Mouse (Mus musculus) liver, embryonic 12.5 days (tissue): ENCODE results near the gene Rac3. TPM values are rescaled to one million over a fixed set of nuclear protein-coding genes. Genes with fewer than 3 reads are reported as not detected.
"Not testable (repeated sequence)": the region's sequence is repeated elsewhere in the genome, so short reads cannot be mapped to it uniquely, and the experiment has no call there.

Experiments used
- ATAC-seq: fragments of 200-750 bp; cut with Nextera tagmentation; 2 replicates; pipeline ENCODE4 v1.8.0; 2017; ENCODE audit warnings: moderate number of reproducible peaks, mild to moderate bottlenecking, moderate library complexity
- H3K27ac ChIP-seq: fragments of 300-500 bp; sonication (generic); 2 replicates; pipeline ENCODE4 v1.5.1; 2016; ENCODE audit warnings: mild to moderate bottlenecking
- H3K27me3 ChIP-seq: fragments of 300-500 bp; sonication (generic); replicated peaks from 2 replicates; pipeline ENCODE4 v1.6.1; 2016; ENCODE audit warnings: mild to moderate bottlenecking, moderate library complexity
- H3K36me3 ChIP-seq: fragments of 300-500 bp; sonication (generic); 2 replicates; pipeline ENCODE4 v1.6.1; 2016; ENCODE audit warnings: mild to moderate bottlenecking, moderate library complexity
- H3K4me1 ChIP-seq: fragments of 300-500 bp; sonication (generic); 2 replicates; pipeline ENCODE4 v1.6.1; 2016
- H3K4me2 ChIP-seq: fragments of 300-500 bp; sonication (generic); 2 replicates; pipeline ENCODE4 v1.6.1; 2016; ENCODE audit warnings: mild to moderate bottlenecking, moderate library complexity
- H3K4me3 ChIP-seq: fragments of 300-500 bp; sonication (generic); 2 replicates; pipeline ENCODE4 v1.5.1; 2016; ENCODE audit warnings: mild to moderate bottlenecking, moderate library complexity
- H3K9ac ChIP-seq: fragments of 300-500 bp; sonication (generic); 2 replicates; pipeline ENCODE4 v1.6.1; 2016; ENCODE audit warnings: mild to moderate bottlenecking, moderate library complexity
- H3K9me3 ChIP-seq: fragments of 300-500 bp; sonication (generic); replicated peaks from 2 replicates; pipeline ENCODE4 v1.6.1; 2016; ENCODE audit warnings: mild to moderate bottlenecking, moderate library complexity
- WGBS: fragments of 180-500 bp; shearing (Covaris S2); methylation state at CpG from one replicate; pipeline ENCODE4 v1.1.7; 2016; ENCODE audit not compliant: insufficient replicate concordance; 5-methylcytosine and 5-hydroxymethylcytosine counted together
- polyA plus RNA-seq: library from polyadenylated mRNA; unstranded; fragments of >200 nt; fragmentation: Nextera tagmentation; extraction: Ambion mirVana; gene quantifications from 2 replicates; pipeline ENCODE4 v1.2.1, GENCODE M21; 2016

Rac3 gene
- polyA plus RNA-seq, 1 experiment from 2014 or later = 3.1 TPM

GRCm38 (mm10) chr11:120763121-120763999, 42.1 kb downstream of the Rac3 start:
- H3K4me1 ChIP-seq, H3K36me3 ChIP-seq, H3K9ac ChIP-seq, H3K4me2 ChIP-seq, H3K4me3 ChIP-seq, H3K27ac ChIP-seq: not testable (repeated sequence)
- 14% methylated on average over 10 of the region's 23 CpGs for WGBS
- ATAC-seq = peak; percentile 51; the same call in 1 of the 2 replicates
- H3K9me3 ChIP-seq = peaks cover 15% of the 10 kb centered on the region
- peaks cover 56% of the 10 kb centered on the region for H3K27me3 ChIP-seq

DNA sequence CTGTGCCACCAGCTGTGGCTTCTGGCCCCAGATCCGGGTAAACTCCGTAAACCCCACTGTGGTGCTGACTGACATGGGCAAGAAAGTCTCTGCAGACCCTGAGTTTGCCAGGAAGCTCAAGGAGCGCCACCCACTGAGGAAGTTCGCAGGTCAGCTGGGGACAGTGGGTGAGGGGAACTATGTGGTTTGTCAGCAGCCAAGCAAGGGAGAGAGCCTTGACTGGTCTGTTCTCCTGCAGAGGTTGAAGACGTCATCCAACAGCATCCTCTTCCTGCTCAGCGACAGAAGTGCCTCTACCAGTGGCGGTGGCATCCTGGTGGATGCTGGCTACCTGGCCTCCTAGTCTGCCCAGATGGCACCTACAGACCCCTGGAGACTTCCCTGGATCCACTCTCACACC, 45.8 kb downstream of the Rac3 start:
- not testable (repeated sequence) for H3K4me3 ChIP-seq, H3K36me3 ChIP-seq, H3K4me2 ChIP-seq, H3K9ac ChIP-seq, ATAC-seq, H3K4me1 ChIP-seq, H3K9me3 ChIP-seq, H3K27ac ChIP-seq
- peaks cover 47% of the 10 kb centered on the region for H3K27me3 ChIP-seq
- 16% methylated on average over 4 of the region's 7 CpGs for WGBS

DNA sequence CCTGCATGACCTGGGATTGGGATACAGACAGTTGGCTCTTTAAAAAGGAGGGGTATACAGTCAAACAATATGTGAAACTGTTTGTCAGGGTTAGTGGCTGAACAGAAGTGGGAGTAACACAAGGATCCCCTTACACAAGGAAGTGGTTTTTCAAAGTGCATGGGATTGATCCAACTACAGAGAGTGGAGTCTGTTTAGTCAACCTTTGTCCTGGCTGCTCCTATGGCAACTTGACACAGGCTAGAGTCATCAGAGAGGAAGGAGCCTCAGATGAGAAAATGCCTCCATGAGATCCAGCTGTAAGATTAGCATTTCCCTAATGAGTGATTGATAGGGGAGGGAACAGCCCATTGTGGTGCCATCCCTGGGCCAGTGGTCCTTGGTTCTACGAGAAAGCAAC, 46.9 kb downstream of the Rac3 start:
- H3K36me3 ChIP-seq = no peaks in the 10 kb centered on the region
- H3K4me3 ChIP-seq = no peak overlapping the region
- H3K4me1 ChIP-seq = no peaks in the 10 kb centered on the region
- H3K27ac ChIP-seq = no peak overlapping the region
- no peak overlapping the region for H3K4me2 ChIP-seq
- peaks cover 40% of the 10 kb centered on the region for H3K27me3 ChIP-seq
- H3K9me3 ChIP-seq = 0 out of 2 replicates have a peak, but pooled peaks cover 4% of the 10 kb centered on the region
- H3K9ac ChIP-seq = no peak overlapping the region
- 73% methylated on average over 1 of the region's 1 CpGs for WGBS
- ATAC-seq = no peak

- Histone ChIP-seq H3K27me3 (peaks cover 14% of the 10 kb centered on the region; the same call in 1 of the 2 replicates), H3K4me2 (no peak overlapping the region), H3K36me3 (no peaks in the 10 kb centered on the region), H3K9me3 (0 out of 2 replicates have a peak, but pooled peaks cover 4% of the 10 kb centered on the region), H3K27ac (no peak overlapping the region), H3K4me3 (no peak overlapping the region), H3K9ac (no peak overlapping the region), H3K4me1 (peaks cover 8% of the 10 kb centered on the region; the same call in 1 of the 2 replicates)
- WGBS = 73% methylated on average over 3 of the region's 3 CpGs
- ATAC-seq = no peak
These were observed 51.5 kb downstream of the Rac3 start for GRCm38 (mm10) chr11:120772749-120773148.

Other genes with a start within 250 kb of the Rac3 start
- gene Mrpl12, start 236.9 kb upstream of the Rac3 start, polyA plus RNA-seq = 161 and 166 TPM in 2 replicates
- 47.0 and 54.9 TPM in 2 replicates for gene Slc25a10, start 229.6 kb upstream of the Rac3 start, polyA plus RNA-seq
- 8.5 and 9.6 TPM in 2 replicates for gene Gcgr, start 190.8 kb upstream of the Rac3 start, polyA plus RNA-seq
- gene Mcrip1, start 171.7 kb upstream of the Rac3 start, polyA plus RNA-seq = 60.4 and 61.8 TPM in 2 replicates
- gene Ppp1r27, start 170.3 kb upstream of the Rac3 start, polyA plus RNA-seq = not detected in 2 replicates
- gene P4hb, start 148.2 kb upstream of the Rac3 start, polyA plus RNA-seq = 443 and 468 TPM in 2 replicates
- 337 and 356 TPM in 2 replicates for gene Arhgdia, start 139.8 kb upstream of the Rac3 start, polyA plus RNA-seq
- 542 and 545 TPM in 2 replicates for gene Alyref, start 123.1 kb upstream of the Rac3 start, polyA plus RNA-seq
- 118 and 120 TPM in 2 replicates for gene Anapc11, start 123.0 kb upstream of the Rac3 start, polyA plus RNA-seq
- gene Npb, start 113.0 kb upstream of the Rac3 start, polyA plus RNA-seq = 5.0 and 6.6 TPM in 2 replicates
- 135 and 142 TPM in 2 replicates for gene Pcyt2, start 103.5 kb upstream of the Rac3 start, polyA plus RNA-seq
- 43.1 and 45.3 TPM in 2 replicates for gene Sirt7, start 96.2 kb upstream of the Rac3 start, polyA plus RNA-seq
- 53.4 and 58.3 TPM in 2 replicates for gene Mafg, start 87.9 kb upstream of the Rac3 start, polyA plus RNA-seq
- 11.0 and 11.3 TPM in 2 replicates for gene Pycr1, start 77.7 kb upstream of the Rac3 start, polyA plus RNA-seq
- gene Myadml2, start 73.3 kb upstream of the Rac3 start, polyA plus RNA-seq = 0.23 and 0.47 TPM in 2 replicates
- 0.31 and 0.38 TPM in 2 replicates for gene Notum, start 60.3 kb upstream of the Rac3 start, polyA plus RNA-seq
- gene Aspscr1, start 48.5 kb upstream of the Rac3 start, polyA plus RNA-seq = 65.1 and 65.2 TPM in 2 replicates
- 130 and 137 TPM in 2 replicates for gene Cenpx, start 7.7 kb upstream of the Rac3 start, polyA plus RNA-seq
- gene Lrrc45, start 7.5 kb upstream of the Rac3 start, polyA plus RNA-seq = 23.3 and 23.6 TPM in 2 replicates
- gene Dcxr, start 5.8 kb downstream of the Rac3 start, polyA plus RNA-seq = 8.4 and 10.0 TPM in 2 replicates
- gene Cbr2, start 10.6 kb downstream of the Rac3 start, polyA plus RNA-seq = 0.13 TPM in 1 of 2 replicates, not detected in the other
- 6.4 and 7.3 TPM in 2 replicates for gene Hmga1b, start 41.3 kb downstream of the Rac3 start, polyA plus RNA-seq
- 22.4 and 22.9 TPM in 2 replicates for gene Rfng, start 62.7 kb downstream of the Rac3 start, polyA plus RNA-seq
- 128 and 135 TPM in 2 replicates for gene Gps1, start 62.8 kb downstream of the Rac3 start, polyA plus RNA-seq
- gene Dus1l, start 74.9 kb downstream of the Rac3 start, polyA plus RNA-seq = 99.5 and 100.0 TPM in 2 replicates
- 35.9 and 40.3 TPM in 2 replicates for gene Fasn, start 103.1 kb downstream of the Rac3 start, polyA plus RNA-seq
- gene Ccdc57, start 211.4 kb downstream of the Rac3 start, polyA plus RNA-seq = 2.9 and 3.2 TPM in 2 replicates
- 166 and 170 TPM in 2 replicates for gene Slc16a3, start 227.0 kb downstream of the Rac3 start, polyA plus RNA-seq